Comparison of ENCODE assay signal across 13 mouse cellular contexts in genomic region chr14:15784727-15785126, GRCm38 (mm10).
DNase-seq lines count a peak whose midpoint lies in the region; ATAC-seq and TF ChIP-seq lines count a peak whose summit lies in the region.
"Had no signal": no experiment of that assay in that cellular context is flagged by ENCODE, and none has a peak within 500 bp of the region (broad histone marks: within the 10 kb centered on the region; RNA-seq: fewer than 3 reads in every experiment).

No protein-coding gene starts in this region.

- 37% methylated on average over 3 of the region's 3 CpGs for WGBS in hindbrain, embryonic 12.5 days
- WGBS in hindbrain, embryonic 10.5 days: 62% methylated on average over 3 of the region's 3 CpGs
- WGBS in hindbrain, embryonic 16.5 days: 33% methylated on average over 3 of the region's 3 CpGs
- WGBS in neural tube, embryonic 13.5 days: 35% methylated on average over 3 of the region's 3 CpGs

- no peaks in the 10 kb centered on the region for H3K36me3 ChIP-seq in hindbrain, embryonic 12.5 days
- no peaks in the 10 kb centered on the region for H3K36me3 ChIP-seq in hindbrain, embryonic 10.5 days
- H3K36me3 ChIP-seq in CH12.LX (replicated peaks in 1 of 2; ENCODE audit: control insufficient read depth in 1 of 2, insufficient read depth in 1 of 2, low read length in 1 of 2): no peaks in the 10 kb centered on the region
- H3K36me3 ChIP-seq in hindbrain, embryonic 16.5 days (ENCODE audit: control insufficient read depth, insufficient read depth, low read length): no peaks in the 10 kb centered on the region
- no peaks in the 10 kb centered on the region for H3K36me3 ChIP-seq in neural tube, embryonic 13.5 days
- H3K36me3 ChIP-seq: embryonic facial prominence, embryonic 10.5 days; stomach, embryonic 15.5 days had no signal

- TF ChIP-seq RAD21 in CH12.LX (IDR thresholded peaks at IDR 0.05; ENCODE audit: low read depth, low read length): no peak

- H3K27me3 ChIP-seq in hindbrain, embryonic 12.5 days: no peaks in the 10 kb centered on the region
- no peaks in the 10 kb centered on the region for H3K27me3 ChIP-seq in hindbrain, embryonic 10.5 days (ENCODE audit: insufficient read depth, poor library complexity, severe bottlenecking)
- no peaks in the 10 kb centered on the region for H3K27me3 ChIP-seq in CH12.LX (replicated peaks)
- no peaks in the 10 kb centered on the region for H3K27me3 ChIP-seq in hindbrain, embryonic 16.5 days (replicated peaks; ENCODE audit: control insufficient read depth, insufficient read depth, low read length)
- H3K27me3 ChIP-seq in neural tube, embryonic 13.5 days: no peaks in the 10 kb centered on the region
- H3K27me3 ChIP-seq: stomach, embryonic 15.5 days had no signal

- H3K79me2 ChIP-seq in CH12.LX (replicated peaks; ENCODE audit: control insufficient read depth, extremely low read depth, insufficient read depth, poor library complexity, severe bottlenecking): no peaks in the 10 kb centered on the region

- dilution Hi-C loops in CH12.LX (cut with MboI; ENCODE audit: extremely low pct_ligation_motif_present, extremely low pct_unique_long_range_greater_than_20kb, low sequenced_read_pairs): no loop called here

- H3K27ac ChIP-seq in hindbrain, embryonic 12.5 days: 0 out of 2 replicates have a peak overlapping the region, but pooled peaks have one; percentile 30
- no peak overlapping the region for H3K27ac ChIP-seq in hindbrain, embryonic 10.5 days
- no peak overlapping the region for H3K27ac ChIP-seq in CH12.LX (ENCODE audit: insufficient read depth, low read depth)
- H3K27ac ChIP-seq in hindbrain, embryonic 16.5 days (ENCODE audit: low read depth, low read length): no peak overlapping the region
- H3K27ac ChIP-seq in neural tube, embryonic 13.5 days (replicated peaks): peak overlapping the region; percentile 67
- H3K27ac ChIP-seq: embryonic facial prominence, embryonic 10.5 days; gastrocnemius, adult 2 months; heart, adult 2 months; stomach, embryonic 15.5 days had no signal

- DNase-seq in hindbrain, embryonic 10.5 days (ENCODE audit: low spot score): no peak
- DNase-seq in CH12.LX (ENCODE audit: extremely low read depth): peak; percentile 68
- DNase-seq in heart, postnatal 25 days (ENCODE audit: low spot score): no peak

- TF ChIP-seq CTCF in CH12.LX (conservative IDR thresholded peaks at IDR 0.05 in 1 of 2, IDR thresholded peaks at IDR 0.05 in 1 of 2; ENCODE audit: low read depth in 2 of 2, low read length in 2 of 2): no peak

- H3K9ac ChIP-seq in hindbrain, embryonic 12.5 days: no peak overlapping the region
- no peak overlapping the region for H3K9ac ChIP-seq in CH12.LX (ENCODE audit: insufficient read depth, low read depth)
- H3K9ac ChIP-seq in hindbrain, embryonic 16.5 days (ENCODE audit: low read depth, low read length): no peak overlapping the region
- no peak overlapping the region for H3K9ac ChIP-seq in neural tube, embryonic 13.5 days
- H3K9ac ChIP-seq: lung, embryonic 14.5 days; stomach, embryonic 15.5 days had no signal

- H3K4me3 ChIP-seq in hindbrain, embryonic 12.5 days: no peak overlapping the region
- no peak overlapping the region for H3K4me3 ChIP-seq in hindbrain, embryonic 10.5 days
- H3K4me3 ChIP-seq in CH12.LX (replicated peaks in 1 of 3; ENCODE audit: low read depth in 2 of 3, low read length in 2 of 3, poor library complexity in 1 of 3): no peak overlapping the region
- H3K4me3 ChIP-seq in hindbrain, embryonic 16.5 days (ENCODE audit: low read length): no peak overlapping the region
- H3K4me3 ChIP-seq in neural tube, embryonic 13.5 days: no peak overlapping the region
- H3K4me3 ChIP-seq: embryonic facial prominence, embryonic 10.5 days; gastrocnemius, adult 2 months; heart, adult 2 months; myocyte; stomach, embryonic 15.5 days had no signal

- TF ChIP-seq POLR2A in CH12.LX (IDR thresholded peaks at IDR 0.05; ENCODE audit: low read depth, low read length): no peak

- TF ChIP-seq EP300 in CH12.LX (IDR thresholded peaks at IDR 0.05; ENCODE audit: low read length): no peak

- no peaks in the 10 kb centered on the region for H3K9me3 ChIP-seq in hindbrain, embryonic 12.5 days (replicated peaks)
- no peaks in the 10 kb centered on the region for H3K9me3 ChIP-seq in hindbrain, embryonic 10.5 days
- H3K9me3 ChIP-seq in CH12.LX (replicated peaks; ENCODE audit: low read length): no peaks in the 10 kb centered on the region
- H3K9me3 ChIP-seq in hindbrain, embryonic 16.5 days (ENCODE audit: control insufficient read depth, low read length): no peaks in the 10 kb centered on the region
- H3K9me3 ChIP-seq in neural tube, embryonic 13.5 days: no peaks in the 10 kb centered on the region
- H3K9me3 ChIP-seq: embryonic facial prominence, embryonic 10.5 days; stomach, embryonic 15.5 days had no signal

- in situ Hi-C loops in CH12.LX (cut with MboI; ENCODE audit: low pct_ligation_motif_present, low pct_unique_long_range_greater_than_20kb, low sequenced_read_pairs): no loop called here

- intact Hi-C loops in heart, postnatal 25 days (cut with DNase I): no loop called here

- H3K4me1 ChIP-seq in hindbrain, embryonic 12.5 days: peaks cover 7% of the 10 kb centered on the region; the same call in 1 of the 2 replicates
- 0 out of 2 replicates have a peak, but pooled peaks cover 3% of the 10 kb centered on the region for H3K4me1 ChIP-seq in hindbrain, embryonic 10.5 days (replicated peaks)
- peaks cover 2 to 39% of the 10 kb centered on the region in 2 experiments; a peak in 3 of 4 replicates for H3K4me1 ChIP-seq in CH12.LX (ENCODE audit: control insufficient read depth in 1 of 2, insufficient read depth in 2 of 2)
- H3K4me1 ChIP-seq in hindbrain, embryonic 16.5 days (ENCODE audit: control insufficient read depth, insufficient read depth, low read depth, low read length): 0 out of 2 replicates have a peak, but pooled peaks cover 3% of the 10 kb centered on the region
- H3K4me1 ChIP-seq in neural tube, embryonic 13.5 days (replicated peaks): peaks cover 20% of the 10 kb centered on the region
- H3K4me1 ChIP-seq: embryonic facial prominence, embryonic 10.5 days; stomach, embryonic 15.5 days had no signal

- H3K4me2 ChIP-seq in hindbrain, embryonic 12.5 days (replicated peaks): no peak overlapping the region
- peak overlapping the region; percentile 40; the same call in 1 of the 2 replicates for H3K4me2 ChIP-seq in CH12.LX (ENCODE audit: insufficient read depth, low read depth, poor library complexity, severe bottlenecking)
- H3K4me2 ChIP-seq in hindbrain, embryonic 16.5 days (ENCODE audit: low read length): no peak overlapping the region
- H3K4me2 ChIP-seq in neural tube, embryonic 13.5 days: no peak overlapping the region
- H3K4me2 ChIP-seq: lung, embryonic 14.5 days; stomach, embryonic 15.5 days had no signal

- peak; percentile 68 for ATAC-seq in hindbrain, embryonic 12.5 days (ENCODE audit: low FRiP score)
- ATAC-seq in hindbrain, embryonic 16.5 days: peak; percentile 68
- peak; percentile 84 for ATAC-seq in neural tube, embryonic 13.5 days (ENCODE audit: low read depth)
- ATAC-seq in erythroblast, adult 5-6 weeks (replicated peaks; ENCODE audit: low FRiP score, poor library complexity, severe bottlenecking): no peak

TF ChIP-seq in CH12.LX, 34 proteins besides CTCF, POLR2A, EP300 and RAD21:
- TF ChIP-seq JUND (conservative IDR thresholded peaks at IDR 0.05; ENCODE audit: low read depth, low read length) (no peak), MAFK (IDR thresholded peaks at IDR 0.05; ENCODE audit: insufficient replicate concordance, low read length) (peak; percentile 89)

Comparison
In these comparisons a context has a peak if more than half of its experiments do, and no peak if none do; other contexts are left out.
1. H3K27ac ChIP-seq: peak in hindbrain, embryonic 12.5 days (single experiment) and neural tube, embryonic 13.5 days (single experiment); none in hindbrain, embryonic 10.5 days (single experiment), CH12.LX (single experiment) and hindbrain, embryonic 16.5 days (single experiment).